Mouse (Mus musculus) hindlimb bud, embryonic 11.5 days (tissue): ENCODE measurements at regions not wholly inside any gene's neighbourhood (a gene's known extent, or its start where the extent isn't known, plus 50 kb on each side); places are given as distances from the start of the nearest gene placed in this dataset.
"Not testable (repeated sequence)": the region's sequence is repeated elsewhere in the genome, so short reads cannot be mapped to it uniquely, and the experiment has no call there.

Experiments used
- DNase-seq: peaks from one replicate; pipeline ENCODE4 v3.0.0-alpha.2; 2012; ENCODE audit warnings: low read depth, low spot score; ENCODE audit errors: extremely low spot score

DNA sequence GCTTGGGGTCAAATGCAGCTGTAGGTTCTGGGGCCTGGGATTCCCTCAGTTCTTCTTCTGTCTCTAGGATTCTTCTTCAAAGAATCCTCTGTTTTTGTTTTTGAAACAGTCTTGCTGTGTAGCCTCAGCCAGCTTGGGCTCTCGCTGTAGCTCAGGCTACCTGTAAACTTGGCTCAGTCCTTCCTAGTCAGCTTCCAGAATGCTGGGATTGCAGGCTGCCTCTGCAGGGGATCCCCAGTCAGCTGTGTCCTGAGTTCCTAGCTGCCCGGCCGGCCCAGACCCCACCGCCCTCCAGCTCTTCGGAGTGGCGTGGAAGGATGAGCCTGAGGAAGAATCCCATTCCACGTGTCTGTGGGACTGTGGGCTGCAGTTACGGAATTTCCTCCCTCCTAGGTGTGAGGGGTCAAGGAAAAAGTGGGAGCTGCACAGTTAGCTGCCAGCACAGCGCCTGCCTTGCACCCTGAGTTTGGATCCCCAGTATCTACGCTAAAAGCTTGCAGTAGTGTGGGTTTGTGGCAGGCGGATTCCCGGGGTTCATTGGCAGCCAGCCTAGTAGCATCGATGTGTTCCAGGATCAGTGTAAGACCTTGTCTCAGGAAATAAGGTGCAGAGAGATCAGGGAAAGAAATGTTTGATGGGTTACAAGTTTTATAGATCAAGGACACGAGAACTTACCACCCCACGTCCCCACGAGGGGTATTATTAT is 204.0 kb downstream of the Matn1 start:
- no peak for DNase-seq

DNA sequence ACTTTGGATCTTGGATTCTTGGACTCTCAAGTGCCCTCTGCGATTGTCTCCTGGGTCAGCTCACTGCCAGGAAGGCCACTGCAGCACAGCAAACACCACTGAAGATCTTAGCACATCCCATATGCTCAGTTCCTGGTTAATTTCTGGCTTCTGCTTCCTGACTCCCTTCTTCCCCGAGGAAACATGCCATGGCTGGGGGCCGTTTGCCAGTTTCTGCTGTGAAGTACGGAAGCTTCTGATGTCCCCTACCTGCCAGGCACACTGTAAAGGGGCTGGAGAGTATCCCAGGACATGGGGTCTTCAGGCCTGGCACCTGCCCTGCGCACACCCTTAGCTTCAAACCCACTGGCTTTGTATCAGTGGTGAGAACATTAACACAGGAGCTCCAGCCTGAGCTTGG is 205.3 kb downstream of the Matn1 start:
- DNase-seq = no peak

DNA sequence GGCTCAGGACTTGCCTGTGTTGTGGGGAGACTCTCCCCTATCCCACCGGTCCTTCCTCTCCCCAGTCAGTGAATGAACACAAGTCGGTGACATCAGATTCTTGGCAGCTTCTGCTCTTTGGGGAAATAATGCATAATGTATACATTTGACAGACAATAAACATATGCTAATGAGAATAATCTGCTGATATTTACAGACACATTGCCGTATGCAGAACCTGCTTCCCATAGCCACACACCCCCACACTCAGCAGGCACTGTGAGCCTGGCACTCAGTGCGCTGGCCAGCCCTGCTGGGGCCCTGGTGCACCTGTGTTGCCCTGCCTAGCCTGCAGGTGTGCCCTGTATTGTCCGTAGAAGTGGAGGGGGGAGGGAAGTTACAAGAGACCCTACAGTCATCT is 215.5 kb downstream of the Matn1 start:
- DNase-seq = no peak

DNA sequence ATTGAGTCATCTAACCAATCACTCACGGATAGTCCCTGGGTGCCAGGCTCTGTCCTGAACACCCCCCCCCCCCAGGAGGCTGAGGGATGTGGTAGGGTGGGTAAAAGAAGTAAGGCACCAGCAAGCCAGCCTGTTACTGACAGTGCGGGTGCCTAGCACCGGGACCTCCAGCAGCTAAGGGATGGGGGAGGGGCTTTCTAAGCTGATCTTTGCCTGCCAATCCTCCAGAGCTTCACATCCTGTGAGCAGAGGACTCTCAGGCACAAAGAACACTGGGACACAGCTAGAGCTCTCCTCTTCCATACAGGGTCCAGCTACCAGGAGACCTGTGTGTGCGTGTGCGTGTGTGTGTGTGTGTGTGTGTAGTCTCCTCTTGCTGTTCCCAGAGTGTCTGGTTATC is 215.9 kb downstream of the Matn1 start:
- no peak for DNase-seq

DNA sequence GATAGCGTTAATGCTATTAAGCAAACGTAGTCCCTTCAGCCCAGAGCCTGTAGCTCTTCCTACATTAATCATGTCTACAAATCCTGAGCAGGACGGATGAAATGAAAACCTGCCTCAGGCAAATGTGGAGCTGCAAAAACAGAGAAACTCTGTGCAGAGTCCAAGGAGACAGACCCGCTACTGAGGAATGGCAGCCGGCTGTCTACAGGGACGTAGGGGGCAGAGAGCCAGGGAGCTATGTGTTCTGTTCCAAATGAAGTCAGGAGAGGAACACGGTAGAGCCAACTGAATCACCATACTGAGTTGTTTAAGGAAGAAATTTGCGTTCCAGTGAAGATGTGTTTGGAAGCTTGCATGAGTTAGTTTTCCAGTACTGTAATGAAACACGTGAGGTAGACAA is 217.3 kb downstream of the Matn1 start:
- DNase-seq = no peak

DNA sequence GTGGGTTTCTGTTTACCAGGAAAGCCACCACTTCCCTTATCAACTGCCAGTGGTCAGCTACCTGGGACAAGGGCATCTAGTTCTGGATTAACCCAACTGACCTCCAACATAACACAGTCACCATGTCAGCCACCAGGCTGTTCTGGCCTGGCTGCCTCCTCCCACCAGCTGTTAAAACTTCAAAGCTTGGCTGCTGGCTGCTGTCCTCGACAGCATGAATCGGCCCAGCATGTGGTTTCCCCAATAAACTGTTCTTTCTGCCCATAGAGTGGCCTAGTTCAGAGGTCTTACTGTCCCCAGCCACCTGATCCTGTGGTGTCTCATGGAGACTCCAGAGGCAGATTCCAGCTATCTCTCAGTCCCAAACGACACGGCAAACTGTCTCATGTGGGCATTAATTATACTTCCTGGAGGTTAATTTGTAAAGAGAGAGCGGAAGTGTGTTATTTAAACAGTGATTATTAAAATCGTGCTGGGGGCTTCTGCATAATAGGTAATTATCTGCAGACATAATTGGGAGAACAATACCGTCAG is 219.7 kb downstream of the Matn1 start:
- no peak for DNase-seq

DNA sequence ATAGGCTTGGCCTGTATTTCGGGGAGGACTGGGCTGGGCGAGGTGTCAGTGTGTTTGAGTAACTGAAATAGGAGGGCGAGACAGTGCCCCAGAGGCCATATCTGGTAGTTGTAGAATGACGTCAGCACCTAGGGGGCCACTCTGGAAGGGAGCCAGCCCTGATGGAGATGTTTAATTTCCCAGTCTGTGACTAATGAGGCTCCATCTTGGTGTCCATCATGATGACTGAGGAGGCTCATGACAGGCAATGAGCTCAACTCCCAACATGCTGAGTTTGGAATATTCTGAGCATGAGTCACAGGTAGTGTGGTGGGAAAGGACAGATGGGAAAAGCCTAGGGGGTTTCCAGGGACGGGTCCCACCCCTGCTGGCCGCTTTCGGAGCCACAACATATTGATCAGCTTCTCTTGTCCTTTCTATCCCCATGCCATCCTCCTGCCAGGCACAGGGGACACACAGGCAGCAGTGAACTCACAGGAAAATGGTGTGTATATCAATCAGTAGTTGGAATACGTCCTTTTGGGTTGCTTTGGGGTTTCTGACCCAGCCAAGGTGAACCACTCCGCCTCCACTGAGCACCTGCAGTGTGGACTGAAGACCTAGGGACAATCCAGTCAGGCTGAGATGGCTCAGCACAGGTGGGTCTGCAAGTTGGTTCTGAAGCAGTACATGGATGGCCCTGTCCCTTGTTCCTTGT is 222.5 kb downstream of the Matn1 start:
- no peak for DNase-seq

DNA sequence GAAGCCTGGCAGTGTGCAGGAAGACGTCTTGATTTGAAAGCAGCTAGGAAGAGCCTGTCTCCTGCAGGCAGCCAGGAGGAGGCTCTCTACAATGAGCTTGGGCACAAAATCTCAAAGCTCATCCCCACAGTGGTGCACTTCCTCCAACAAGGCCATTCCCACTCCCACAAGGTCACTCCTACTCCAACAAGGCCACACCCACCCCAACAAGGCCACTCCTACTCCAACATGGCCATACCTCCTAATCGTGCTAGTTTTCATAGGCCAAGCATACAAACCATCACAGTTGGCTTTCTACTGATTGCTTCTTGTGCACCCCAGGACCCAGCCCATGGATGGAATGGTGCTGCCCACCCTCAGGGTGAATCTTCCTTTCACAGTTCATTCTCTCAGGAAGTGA is 223.7 kb downstream of the Matn1 start:
- DNase-seq = no peak

DNA sequence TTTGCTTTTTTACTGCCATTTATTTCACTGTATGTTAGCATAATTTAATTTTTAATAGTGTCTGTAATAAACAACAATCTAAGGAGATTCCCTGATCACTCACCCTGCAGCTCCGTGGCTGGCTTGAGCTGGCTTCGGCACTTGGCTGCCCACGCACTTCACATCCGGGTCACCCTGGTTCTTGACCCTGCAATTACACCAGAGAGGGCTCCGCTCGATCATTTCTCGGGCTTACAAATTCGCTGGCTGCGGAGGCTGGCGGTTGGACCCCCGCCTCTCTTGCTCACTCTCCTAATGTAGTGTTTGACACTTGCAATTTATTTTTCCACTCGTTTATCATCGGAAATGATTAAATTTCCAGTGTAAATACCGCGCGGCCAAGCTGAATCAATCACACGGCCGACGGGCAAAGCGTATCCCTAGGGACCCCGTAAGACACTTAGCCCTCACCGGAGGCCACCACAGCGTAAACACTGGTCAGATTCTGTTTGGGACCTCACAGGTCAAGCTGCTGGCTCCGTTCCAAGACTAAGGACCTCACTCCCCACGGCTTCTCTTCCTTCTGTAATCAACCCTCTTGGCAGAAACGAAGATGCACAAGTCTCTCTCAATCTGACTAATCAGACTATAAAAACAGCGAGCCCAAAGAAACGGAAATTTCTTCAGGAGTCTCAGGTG is 229.7 kb downstream of the Matn1 start:
- no peak for DNase-seq

DNA sequence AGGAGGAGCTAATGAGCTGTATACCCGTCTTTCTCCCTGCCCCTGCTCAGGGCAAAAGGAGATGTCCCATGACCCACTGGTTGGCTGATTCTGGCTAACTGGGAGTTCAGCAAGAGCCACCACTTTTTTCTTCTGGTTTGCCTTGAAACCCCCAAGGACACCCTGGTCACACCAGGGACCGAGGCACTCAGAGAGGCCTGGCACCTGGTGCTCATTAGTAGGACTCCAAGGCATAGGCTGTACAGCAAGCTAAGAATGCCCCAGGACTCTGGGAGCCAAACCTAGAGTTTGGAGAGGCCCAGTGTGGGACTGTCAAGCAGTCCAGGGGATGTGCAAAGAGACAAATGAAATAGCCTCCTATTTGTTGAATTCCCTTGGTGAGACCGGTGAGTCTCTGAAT is 232.5 kb downstream of the Matn1 start:
- no peak for DNase-seq

DNA sequence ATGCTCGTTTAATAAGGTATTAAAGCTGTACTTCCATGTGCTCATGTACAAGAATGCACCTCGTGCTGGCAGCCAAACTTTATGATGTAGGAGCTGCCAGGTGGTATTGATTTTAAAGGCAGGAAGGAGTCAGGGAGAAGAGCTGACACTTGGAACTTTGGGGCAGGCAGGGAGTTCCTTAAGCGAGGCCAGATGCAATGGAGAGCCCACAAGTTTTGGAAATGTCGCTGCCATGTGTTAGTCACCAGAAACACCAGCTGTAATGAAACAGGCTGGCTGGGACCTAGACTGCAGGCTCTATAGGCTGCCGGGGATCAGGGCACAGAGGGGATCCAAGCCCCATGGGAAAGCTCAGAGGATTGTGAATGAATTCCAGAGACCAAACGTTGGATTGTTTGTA is 233.7 kb downstream of the Matn1 start:
- peak; percentile 72 for DNase-seq

DNA sequence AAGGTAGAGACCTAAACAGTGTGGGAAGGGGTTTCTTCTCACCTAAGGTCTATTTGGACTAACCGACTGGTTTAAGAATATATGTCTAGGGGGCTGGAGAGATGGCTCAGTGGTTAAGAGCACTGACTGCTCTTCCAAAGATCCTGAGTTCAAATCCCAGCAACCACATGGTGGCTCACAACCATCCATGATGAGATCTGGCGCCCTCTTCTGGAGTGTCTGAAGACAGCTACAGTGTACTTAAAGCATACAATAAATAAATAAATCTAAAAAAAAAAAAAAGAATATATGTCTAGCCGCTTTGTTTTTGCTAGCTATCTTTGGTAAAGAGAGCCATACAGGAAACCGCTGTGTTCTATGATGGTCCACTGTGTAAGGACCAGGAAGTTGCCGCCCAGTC is 234.5 kb downstream of the Matn1 start:
- not testable (repeated sequence) for DNase-seq

DNA sequence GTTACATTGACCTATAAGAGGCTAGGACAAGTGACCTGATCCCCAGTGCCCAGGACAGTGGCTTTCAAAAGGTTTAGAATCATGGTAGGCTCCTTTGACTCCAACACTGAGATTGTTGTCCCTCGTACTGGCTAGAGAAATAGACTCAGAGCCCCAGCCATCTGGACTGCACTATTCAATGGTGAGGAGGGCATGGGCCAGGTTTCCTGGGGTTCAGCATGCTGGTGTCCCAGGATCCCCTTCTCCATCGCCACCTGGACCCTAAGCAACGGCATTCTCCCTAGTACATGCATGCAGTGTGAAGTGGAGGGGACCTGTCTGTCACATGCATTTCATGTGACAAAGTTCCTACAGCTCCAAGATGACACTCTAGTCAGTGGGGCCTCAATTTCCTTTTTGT is 243.9 kb downstream of the Matn1 start:
- DNase-seq = no peak

DNA sequence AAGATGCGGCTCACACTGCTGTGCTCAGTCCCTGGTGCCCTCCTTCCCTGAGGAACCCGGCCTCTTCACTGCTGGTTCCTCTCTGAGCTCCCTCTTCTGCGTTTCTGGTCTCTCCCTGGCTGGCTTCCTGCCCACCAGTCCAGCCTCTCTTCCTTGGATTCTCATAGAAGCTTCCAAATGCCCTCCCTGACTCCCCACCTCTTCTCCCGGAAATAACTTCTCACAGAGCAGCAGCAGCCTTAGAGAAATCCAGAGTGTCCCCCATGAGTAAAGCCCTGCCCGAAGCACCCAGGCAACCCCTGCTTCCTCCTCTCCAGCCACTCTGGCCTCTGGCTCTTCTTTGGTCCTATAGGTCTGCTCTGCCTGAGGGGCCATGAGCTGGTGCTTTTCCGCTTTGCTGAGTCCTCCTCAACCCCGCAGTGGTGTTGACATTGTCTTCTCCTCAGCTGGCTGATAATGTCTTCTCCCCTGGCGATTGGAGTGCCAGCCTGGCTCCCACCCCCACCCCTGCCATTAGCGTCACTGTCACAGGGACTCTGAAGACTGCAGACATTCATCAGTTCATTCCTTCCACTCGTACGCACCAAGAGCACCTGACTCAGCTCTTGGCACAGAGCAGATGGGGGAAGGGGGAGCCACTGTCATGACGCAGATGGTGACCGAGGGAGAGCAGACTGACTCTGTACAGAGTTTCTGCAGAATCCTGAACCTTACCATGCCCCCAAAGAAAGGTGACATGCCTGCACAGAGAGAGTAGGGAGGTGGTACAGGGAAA is 247.1 kb downstream of the Matn1 start:
- no peak for DNase-seq

DNA sequence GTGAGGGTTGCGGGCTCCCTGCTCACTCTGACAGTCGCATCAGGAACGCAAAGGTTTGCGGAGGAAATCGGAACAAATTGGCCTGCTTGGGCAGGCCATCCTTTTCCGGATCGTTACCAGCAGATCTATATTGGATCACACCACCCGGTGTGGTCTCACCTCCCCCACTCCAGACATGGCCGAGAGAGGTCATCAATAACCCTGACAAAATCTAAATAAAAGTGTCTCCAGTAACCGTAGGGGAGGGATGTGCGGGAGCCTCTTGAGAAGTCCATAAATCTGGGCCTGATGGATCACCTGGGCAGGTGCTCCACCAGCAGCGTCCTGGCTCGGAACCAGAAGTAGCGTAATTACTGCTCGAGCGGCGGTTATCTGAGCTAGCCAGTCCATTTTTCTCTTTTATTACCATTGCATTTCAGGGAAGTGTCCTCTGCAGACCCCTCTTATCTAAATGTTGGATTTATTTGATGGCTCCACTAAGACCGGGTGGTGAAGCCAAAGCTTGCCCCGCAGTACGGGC is 249.8 kb downstream of the Matn1 start:
- DNase-seq = no peak

DNA sequence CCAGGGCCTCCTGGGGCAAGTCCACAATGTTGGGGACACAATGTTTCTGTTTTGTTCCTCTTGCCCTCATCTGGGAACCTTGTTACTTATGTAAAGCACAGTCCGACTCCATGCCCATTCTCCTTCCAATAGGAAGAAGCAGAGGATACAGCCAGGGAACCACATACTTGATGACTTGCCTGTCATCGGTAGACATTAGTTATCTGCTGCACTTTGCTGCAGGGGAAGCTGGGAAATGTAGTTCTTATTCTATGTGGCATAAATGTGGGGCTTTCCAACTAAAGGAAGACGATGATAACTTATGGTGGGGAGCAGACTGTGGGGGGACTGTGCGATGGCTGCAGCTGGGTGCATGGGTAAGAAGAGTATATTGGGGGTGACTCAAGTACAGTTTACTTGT is 252.0 kb downstream of the Matn1 start:
- DNase-seq = no peak

DNA sequence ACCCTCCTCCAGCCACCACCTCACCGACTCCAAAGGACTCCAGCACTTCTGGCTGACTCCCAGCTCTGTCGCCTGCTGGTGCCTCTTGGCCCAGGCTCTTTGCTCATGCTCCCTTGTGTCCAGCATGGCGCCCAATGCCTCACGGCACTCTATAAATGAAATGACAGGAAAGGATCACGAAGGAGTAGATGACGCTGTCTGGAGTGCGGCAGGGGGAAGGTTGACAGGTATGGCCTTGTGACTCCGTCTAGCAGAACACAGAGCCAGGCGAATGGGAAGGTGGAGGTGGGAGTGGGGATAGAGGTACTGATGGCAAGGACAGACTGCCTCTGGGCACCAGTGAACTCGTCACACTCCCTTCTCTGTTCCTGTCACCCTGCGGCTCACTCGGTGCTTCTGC is 259.5 kb downstream of the Matn1 start:
- DNase-seq = no peak

DNA sequence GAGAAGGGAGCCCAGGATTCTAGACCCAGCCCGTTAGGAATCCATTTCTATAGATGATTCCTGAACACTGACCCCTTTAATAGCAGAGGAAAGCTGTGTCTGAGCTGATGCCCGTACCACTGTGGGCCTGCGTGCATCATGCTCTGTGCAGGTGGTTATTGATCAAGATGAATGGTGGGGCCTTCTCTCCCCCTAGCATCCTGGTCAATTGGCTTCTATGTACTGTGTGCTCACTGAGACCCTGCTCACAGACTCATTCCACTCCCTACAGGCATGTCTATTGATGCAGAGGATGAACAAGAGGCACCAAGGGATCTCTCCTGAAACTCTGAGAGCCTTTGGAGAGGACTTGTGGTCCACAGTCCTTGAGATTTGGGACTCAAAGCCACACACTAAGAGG is 260.5 kb downstream of the Matn1 start:
- no peak for DNase-seq

DNA sequence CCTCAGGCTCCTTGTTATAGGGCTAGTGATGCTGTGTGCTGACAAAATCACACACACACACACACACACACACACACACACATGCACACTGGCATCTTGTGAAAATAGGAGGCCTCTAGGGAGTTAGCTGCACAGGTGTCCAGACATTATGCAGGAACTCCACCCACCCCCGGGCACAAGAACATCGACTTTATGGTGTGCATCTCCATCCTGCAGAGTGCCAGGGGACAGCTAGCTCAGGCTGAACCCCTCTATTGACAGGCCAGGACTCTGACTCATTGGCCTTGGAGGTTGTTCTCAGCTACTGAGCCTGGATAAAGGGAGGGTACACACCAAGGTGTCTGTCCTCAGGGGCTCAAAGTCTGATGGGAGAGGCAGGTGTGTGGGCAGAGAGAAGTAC is 260.9 kb downstream of the Matn1 start:
- no peak for DNase-seq

DNA sequence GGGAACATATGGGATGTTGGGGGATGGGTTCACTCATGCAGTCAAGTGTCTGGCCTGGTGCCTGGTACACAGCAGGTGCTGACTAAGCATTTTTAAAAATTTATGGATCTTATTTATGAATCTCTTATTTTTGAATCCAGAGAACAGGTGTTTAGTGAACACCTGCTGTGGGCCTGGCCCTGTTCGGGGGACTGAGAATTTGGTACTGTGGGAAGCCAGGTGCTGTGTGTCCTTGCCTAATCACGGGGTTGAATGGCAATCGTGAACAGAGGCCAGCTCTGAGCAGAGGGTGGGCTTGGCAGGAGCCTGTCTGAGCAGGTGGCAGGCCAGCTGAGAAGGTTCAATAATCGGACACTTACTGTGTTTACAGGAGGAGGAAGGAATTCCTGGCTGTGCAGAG is 261.5 kb downstream of the Matn1 start:
- DNase-seq = no peak
